ENCODE assay signal across 25 mouse cellular contexts in genomic region chr19:43843184-43843583, GRCm38 (mm10).
DNase-seq lines count a peak whose midpoint lies in the region; ATAC-seq and TF ChIP-seq lines count a peak whose summit lies in the region.
"Had no signal": no experiment of that assay in that cellular context is flagged by ENCODE, and none has a peak within 500 bp of the region (broad histone marks: within the 10 kb centered on the region; RNA-seq: fewer than 3 reads in every experiment).

No protein-coding gene starts in this region.

- H3K4me2 ChIP-seq in liver, postnatal 0 days (ENCODE audit: low read depth, low read length) = no peak overlapping the region
- H3K4me2 ChIP-seq: embryonic facial prominence, embryonic 12.5 days; embryonic facial prominence, embryonic 15.5 days; heart, embryonic 11.5 days; hindbrain, embryonic 12.5 days; hindbrain, embryonic 15.5 days had no signal

- H3K4me3 ChIP-seq in liver, postnatal 0 days (ENCODE audit: low read depth, low read length) = no peak overlapping the region
- H3K4me3 ChIP-seq: embryonic facial prominence, embryonic 12.5 days; embryonic facial prominence, embryonic 15.5 days; hindbrain, embryonic 12.5 days; hindbrain, embryonic 15.5 days had no signal

- H3K9ac ChIP-seq in liver, postnatal 0 days (replicated peaks) = no peak overlapping the region
- H3K9ac ChIP-seq: embryonic facial prominence, embryonic 12.5 days; embryonic facial prominence, embryonic 15.5 days; forebrain, postnatal 0 days; hindbrain, embryonic 12.5 days; hindbrain, embryonic 15.5 days had no signal

- H3K36me3 ChIP-seq in liver, postnatal 0 days (replicated peaks; ENCODE audit: insufficient read depth, low read length) = peaks cover 13% of the 10 kb centered on the region
- H3K36me3 ChIP-seq: G1E had no signal

- no peaks in the 10 kb centered on the region for H3K9me3 ChIP-seq in liver, postnatal 0 days (ENCODE audit: low read length)
- H3K9me3 ChIP-seq: embryonic facial prominence, embryonic 12.5 days; embryonic facial prominence, embryonic 15.5 days; G1E; hindbrain, embryonic 12.5 days; hindbrain, embryonic 15.5 days had no signal

- no peaks in the 10 kb centered on the region for H3K4me1 ChIP-seq in liver, postnatal 0 days (ENCODE audit: insufficient read depth)
- H3K4me1 ChIP-seq: embryonic facial prominence, embryonic 15.5 days; hindbrain, embryonic 12.5 days; hindbrain, embryonic 15.5 days had no signal

- no peaks in the 10 kb centered on the region for H3K27me3 ChIP-seq in liver, postnatal 0 days (ENCODE audit: insufficient read depth, low read length)
- H3K27me3 ChIP-seq: embryonic facial prominence, embryonic 12.5 days; embryonic facial prominence, embryonic 15.5 days; hindbrain, embryonic 12.5 days; hindbrain, embryonic 15.5 days; Patski had no signal

- no peak for TF ChIP-seq EP300 in liver, postnatal 0 days (IDR thresholded peaks at IDR 0.05; ENCODE audit: low read depth)

- no peak for TF ChIP-seq CTCF in liver, postnatal 0 days (IDR thresholded peaks at IDR 0.05; ENCODE audit: low read depth)

- WGBS in liver, postnatal 0 days (ENCODE audit: insufficient replicate concordance) = 77% methylated on average over 9 of the region's 9 CpGs

- no peak overlapping the region for H3K27ac ChIP-seq in liver, postnatal 0 days (ENCODE audit: low read depth)
- H3K27ac ChIP-seq: embryonic facial prominence, embryonic 12.5 days; embryonic facial prominence, embryonic 15.5 days; hindbrain, embryonic 12.5 days; hindbrain, embryonic 15.5 days had no signal

- peak; percentile 39 for ATAC-seq in megakaryocyte progenitor cell, adult 5-6 weeks (replicated peaks; ENCODE audit: poor library complexity)
- no peak for ATAC-seq in liver, postnatal 0 days
- ATAC-seq: activated CD4-positive, CD25-positive, alpha-beta regulatory T cell, adult 4 months; forebrain, embryonic 14.5 days; forebrain, postnatal 0 days; Patski had no signal

- DNase-seq in 416B (ENCODE audit: low read depth) (peak; percentile 41), ES-CJ7 (ENCODE audit: low read depth, low spot score) (peak; percentile 39)
- DNase-seq in brain, adult 2 months (ENCODE audit: low read depth, low spot score) = peak; percentile 10
- DNase-seq in thymus, postnatal 25 days = no peak
- no peak for DNase-seq in right cerebral cortex, adult 18-20 months
- no peak for DNase-seq in liver, postnatal 0 days
- DNase-seq: adrenal gland, adult 8-10 months; adrenal gland, postnatal 25 days; cerebellum, adult 18-20 months; cerebellum, adult 9-10 months; cerebellum, postnatal 25 days; forebrain, postnatal 0 days; gastrocnemius, postnatal 10 days; gastrocnemius, postnatal 36 days; heart, adult 11 months had no signal

Comparison
In these comparisons a context has a peak if more than half of its experiments do, and no peak if none do; other contexts are left out.
1. DNase-seq: peak in 416B (single experiment), ES-CJ7 (single experiment) and brain, adult 2 months (single experiment); none in thymus, postnatal 25 days (single experiment), right cerebral cortex, adult 18-20 months (single experiment) and liver, postnatal 0 days (single experiment).